Mouse (Mus musculus): ENCODE measurements around the gene Tanc1.

- TF ChIP-seq CTCF (conservative IDR thresholded peaks at IDR 0.05; ENCODE audit: low read length) (no peak), NANOG (IDR thresholded peaks at IDR 0.05; ENCODE audit: borderline replicate concordance, low read length) (no peak), POU5F1 (IDR thresholded peaks at IDR 0.05; ENCODE audit: borderline replicate concordance, low read length) (no peak)
Measured at GRCm38 (mm10) chr2:59757015-59757414, 145.2 kb downstream of the Tanc1 start.

Data from E14TG2a.4 (cell line).